Mouse (Mus musculus) testis, adult 2 months (tissue): ENCODE results near the gene Rap1gap.

Source experiments
- CTCF ChIP-seq: fragments of 200-500 bp; IDR thresholded peaks from 2 replicates; pipeline ENCODE4 v1.5.1; 2012; ENCODE audit warnings: low read depth, mild to moderate bottlenecking, inconsistent platforms, low read length, moderate library complexity; ENCODE audit not compliant: control insufficient read depth, insufficient read depth, insufficient replicate concordance
- POLR2A ChIP-seq: fragments of 200-500 bp; IDR thresholded peaks from 2 replicates; pipeline ENCODE4 v1.6.1; 2012; ENCODE audit warnings: low read depth, mild to moderate bottlenecking, inconsistent platforms, low read length, moderate library complexity; ENCODE audit not compliant: control insufficient read depth

GRCm38 (mm10) chr4:137772438-137773056 lies 108.0 kb downstream of the Rap1gap start:
- TF ChIP-seq CTCF = no peak
- no peak for TF ChIP-seq POLR2A
